Mouse (Mus musculus) cortical plate, adult 2 months (tissue): ENCODE results near the gene Flvcr2.

ENCODE experiments used
- CTCF ChIP-seq: fragments of 200-500 bp; IDR thresholded peaks from 2 replicates; pipeline ENCODE4 v1.5.1; 2011; ENCODE audit warnings: mild to moderate bottlenecking, control low read depth, low read length; ENCODE audit not compliant: insufficient read depth; ENCODE audit errors: extremely low read depth
- POLR2A ChIP-seq: fragments of 200-500 bp; IDR thresholded peaks from 2 replicates; pipeline ENCODE4 v1.6.1; 2011; ENCODE audit warnings: mild to moderate bottlenecking, low read length, control low read depth; ENCODE audit not compliant: insufficient read depth; ENCODE audit errors: extremely low read depth

DNA sequence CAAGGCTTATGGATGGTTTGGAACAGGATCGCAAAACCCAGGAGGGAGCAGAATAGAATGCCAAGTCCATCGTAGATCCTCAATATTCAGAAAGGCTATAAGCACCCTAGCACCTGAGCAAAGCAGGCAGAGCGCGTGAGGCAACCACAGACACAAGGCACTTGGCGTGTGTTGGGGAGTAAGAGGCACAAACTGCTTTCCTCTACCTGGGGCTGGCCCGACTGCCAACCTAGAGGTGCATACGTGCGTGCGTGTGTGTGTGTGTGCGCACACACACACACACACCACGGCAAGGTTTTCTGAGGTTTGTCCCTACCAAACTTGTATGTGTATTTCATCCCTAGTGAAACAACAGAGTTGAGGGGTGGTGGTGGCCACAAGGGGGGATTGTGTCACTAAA is 38.9 kb upstream of the Flvcr2 start:
- TF ChIP-seq POLR2A (no peak), CTCF (no peak)
